Mouse (Mus musculus) intestine, postnatal 0 days (tissue): ENCODE measurements around the gene Slc25a13. TPM values are rescaled to one million over a fixed set of nuclear protein-coding genes. Genes with fewer than 3 reads are reported as not detected.

Source experiments
- ATAC-seq: fragments of 200-750 bp; cut with Nextera tagmentation; 2 replicates; pipeline ENCODE4 v1.8.0; 2017; ENCODE audit warnings: mild to moderate bottlenecking, moderate TSS enrichment, moderate library complexity
- H3K27ac ChIP-seq: fragments of 300-500 bp; sonication (generic); 2 replicates; pipeline ENCODE4 v1.5.1; 2014; ENCODE audit warnings: mild to moderate bottlenecking, low read depth, low read length, moderate library complexity
- H3K27me3 ChIP-seq: fragments of 300-500 bp; sonication (generic); replicated peaks from 2 replicates; pipeline ENCODE4 v1.6.1; 2014; ENCODE audit warnings: low read length, mixed read lengths; ENCODE audit not compliant: control insufficient read depth, insufficient read depth
- H3K36me3 ChIP-seq: fragments of 300-500 bp; sonication (generic); 2 replicates; pipeline ENCODE4 v1.6.1; 2014; ENCODE audit warnings: mild to moderate bottlenecking, moderate library complexity; ENCODE audit not compliant: control insufficient read depth, insufficient read depth
- H3K4me1 ChIP-seq: fragments of 300-500 bp; sonication (generic); replicated peaks from 2 replicates; pipeline ENCODE4 v1.6.1; 2014; ENCODE audit warnings: antibody characterized with exemption, low read length, mixed read lengths; ENCODE audit not compliant: control insufficient read depth, insufficient read depth
- H3K4me2 ChIP-seq: fragments of 300-500 bp; sonication (generic); replicated peaks from 2 replicates; pipeline ENCODE4 v1.6.1; 2014; ENCODE audit warnings: low read depth, mild to moderate bottlenecking, moderate library complexity
- H3K4me3 ChIP-seq: fragments of 300-500 bp; sonication (generic); 2 replicates; pipeline ENCODE4 v1.5.1; 2014; ENCODE audit warnings: low read depth, low read length
- H3K9ac ChIP-seq: fragments of 300-500 bp; sonication (generic); 2 replicates; pipeline ENCODE4 v1.6.1; 2014; ENCODE audit warnings: mild to moderate bottlenecking, low read depth, low read length
- H3K9me3 ChIP-seq: fragments of 300-500 bp; sonication (generic); 2 replicates; pipeline ENCODE4 v1.6.1; 2016; ENCODE audit warnings: mixed run types; ENCODE audit not compliant: control insufficient read depth
- CTCF ChIP-seq: sonication (generic); IDR thresholded peaks from 2 replicates; pipeline ENCODE4 v1.5.1; 2016; ENCODE audit warnings: low read depth, mild to moderate bottlenecking, control low read depth, antibody characterized with exemption, moderate library complexity
- WGBS: fragments of 180-500 bp; shearing (Covaris S2); extraction: QIAGEN DNeasy Blood & Tissue Kit; methylation state at CpG from one replicate; pipeline ENCODE4 v1.1.7; 2014; 5-methylcytosine and 5-hydroxymethylcytosine counted together
- polyA plus RNA-seq: library from polyadenylated mRNA; unstranded; fragments of >200 nt; fragmentation: Nextera tagmentation; extraction: Ambion mirVana; gene quantifications from 2 replicates; pipeline ENCODE4 v1.2.1, GENCODE M21; 2015

The Slc25a13 gene
- polyA plus RNA-seq, 1 experiment from 2014 or later = 32.3 TPM

DNA sequence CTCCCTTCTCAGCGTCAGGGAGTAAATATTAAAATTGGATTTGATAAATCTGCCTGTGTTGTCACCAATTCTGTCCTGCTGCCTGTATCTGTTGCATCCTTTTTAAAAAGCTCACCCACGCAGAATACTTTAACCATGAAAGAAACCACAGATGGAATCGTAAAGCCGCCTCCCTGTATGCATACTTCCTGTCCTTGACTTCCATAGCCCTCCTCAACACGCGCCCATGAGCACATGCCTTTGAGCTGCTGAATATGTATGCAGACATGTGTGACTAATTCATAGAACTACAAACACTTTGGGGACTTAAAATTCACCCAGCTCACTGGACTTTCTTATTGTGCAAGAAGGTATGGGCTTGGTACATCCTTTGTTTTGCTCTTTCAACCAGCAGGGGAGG, 219.4 kb downstream of the Slc25a13 start:
- Histone ChIP-seq H3K9ac (no peak overlapping the region), H3K4me2 (no peak overlapping the region), H3K4me1 (no peaks in the 10 kb centered on the region), H3K4me3 (no peak overlapping the region), H3K27ac (no peak overlapping the region), H3K27me3 (no peaks in the 10 kb centered on the region), H3K9me3 (no peaks in the 10 kb centered on the region), H3K36me3 (no peaks in the 10 kb centered on the region)
- no peak for ATAC-seq
- no peak for TF ChIP-seq CTCF
- WGBS = 72% methylated on average over 6 of the region's 6 CpGs

DNA sequence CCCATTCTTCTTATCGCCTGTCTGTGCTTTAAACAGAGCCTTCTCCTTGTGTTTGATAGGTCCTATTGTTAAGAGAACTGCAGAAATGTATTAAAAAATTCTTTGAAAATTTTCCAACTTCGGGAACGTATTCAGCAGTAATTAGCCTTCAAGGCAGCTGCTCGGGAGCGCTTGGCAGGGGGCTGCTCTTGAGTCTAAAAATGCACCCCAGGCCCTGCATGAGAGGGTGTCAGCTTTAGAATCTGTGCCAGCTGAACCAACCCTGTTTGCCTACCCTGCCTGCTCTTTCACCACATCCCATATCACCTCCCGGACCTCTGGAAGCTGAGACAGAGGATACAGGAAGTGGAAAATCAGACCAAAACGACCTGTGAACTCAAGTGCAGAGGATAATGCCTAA, 223.9 kb downstream of the Slc25a13 start:
- H3K4me3 ChIP-seq = no peak overlapping the region
- no peak overlapping the region for H3K27ac ChIP-seq
- H3K27me3 ChIP-seq = no peaks in the 10 kb centered on the region
- H3K4me1 ChIP-seq = no peaks in the 10 kb centered on the region
- no peak for TF ChIP-seq CTCF
- 52% methylated on average over 7 of the region's 7 CpGs for WGBS
- H3K4me2 ChIP-seq = no peak overlapping the region
- H3K9me3 ChIP-seq = no peaks in the 10 kb centered on the region
- no peak overlapping the region for H3K9ac ChIP-seq
- H3K36me3 ChIP-seq = no peaks in the 10 kb centered on the region
- peak; percentile 33; the same call in 1 of the 2 replicates for ATAC-seq

DNA sequence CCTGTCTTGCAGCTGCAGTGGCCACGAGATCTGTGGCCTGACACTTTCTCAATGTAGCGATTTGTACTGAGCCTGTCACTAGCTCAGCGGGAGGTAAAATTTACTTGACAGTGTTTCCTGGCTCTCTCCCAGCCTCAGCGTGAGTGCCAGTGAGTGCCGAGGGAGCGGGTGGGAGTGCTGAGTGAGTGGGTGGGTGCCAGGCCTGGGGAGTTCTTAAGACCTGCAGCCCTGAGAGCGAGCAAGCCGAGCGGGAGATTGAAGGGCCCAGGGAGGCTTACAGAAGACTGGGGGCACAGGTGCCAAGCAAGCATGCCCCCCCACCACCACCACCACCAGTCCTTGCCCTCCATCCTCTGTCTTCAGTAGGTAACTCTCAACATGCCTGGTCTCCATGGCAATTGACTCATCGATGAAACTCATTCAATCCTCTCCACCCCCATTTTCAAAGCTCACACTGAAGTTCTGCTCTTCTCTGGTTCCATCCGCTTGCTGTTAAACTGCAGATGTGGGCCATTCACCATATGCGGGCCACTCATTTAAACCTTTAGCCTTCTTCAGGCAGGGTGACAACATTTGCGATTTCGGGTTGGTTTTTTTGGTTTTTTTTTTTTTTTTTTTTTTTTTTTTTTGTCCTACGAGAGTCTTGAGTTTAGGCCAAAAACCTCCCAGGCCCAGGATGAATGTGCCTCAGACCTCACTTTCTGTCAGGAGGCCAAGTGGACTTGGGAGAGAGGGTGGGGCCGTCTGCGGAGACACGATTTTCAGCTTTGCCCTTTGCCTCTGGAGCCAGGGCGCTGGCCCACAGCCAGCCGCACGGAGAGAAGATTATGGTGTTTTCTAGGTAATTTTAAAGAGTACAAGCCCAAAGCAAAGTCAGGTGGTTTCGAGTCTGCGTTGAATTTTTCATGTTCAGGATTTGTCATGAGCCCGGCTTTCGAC, 224.9 kb downstream of the Slc25a13 start:
- Histone ChIP-seq H3K4me1 (no peaks in the 10 kb centered on the region), H3K4me2 (peak overlapping the region; percentile 35; the same call in 1 of the 2 replicates), H3K27ac (no peak overlapping the region), H3K4me3 (no peak overlapping the region), H3K36me3 (no peaks in the 10 kb centered on the region), H3K9ac (no peak overlapping the region), H3K9me3 (no peaks in the 10 kb centered on the region), H3K27me3 (no peaks in the 10 kb centered on the region)
- WGBS = 47% methylated on average over 25 of the region's 25 CpGs
- TF ChIP-seq CTCF = no peak
- peak; percentile 53 for ATAC-seq

DNA sequence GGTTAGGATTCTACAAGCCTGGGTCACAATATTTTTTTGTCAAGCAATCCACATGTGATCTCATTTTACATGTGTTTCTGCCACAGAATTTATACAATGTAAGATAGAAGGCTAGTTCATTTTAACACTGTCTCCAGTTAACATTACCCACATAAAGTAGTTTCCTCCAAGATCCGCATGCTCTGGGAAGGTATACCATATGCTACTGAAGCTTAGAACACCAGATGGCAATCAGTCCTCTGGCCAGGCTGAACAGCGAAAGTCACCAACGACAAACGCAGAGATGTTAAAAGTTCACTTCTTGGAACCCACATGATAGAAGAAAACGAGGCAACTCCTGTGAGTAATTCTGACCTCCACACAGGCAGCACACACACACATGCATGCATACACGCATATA, 225.7 kb downstream of the Slc25a13 start:
- no peak for ATAC-seq
- WGBS = 73% methylated on average over 6 of the region's 6 CpGs
- no peak overlapping the region for H3K9ac ChIP-seq
- H3K4me1 ChIP-seq = no peaks in the 10 kb centered on the region
- no peak overlapping the region for H3K27ac ChIP-seq
- H3K4me3 ChIP-seq = no peak overlapping the region
- no peaks in the 10 kb centered on the region for H3K36me3 ChIP-seq
- H3K4me2 ChIP-seq = no peak overlapping the region
- H3K9me3 ChIP-seq = no peaks in the 10 kb centered on the region
- no peak for TF ChIP-seq CTCF
- no peaks in the 10 kb centered on the region for H3K27me3 ChIP-seq
